Mouse (Mus musculus) induced T-regulatory cell, adult 2 months (primary cell): ENCODE measurements around the gene Tm4sf19.

Experiments used
- DNase-seq: peaks from one replicate; pipeline ENCODE4 v3.0.0-alpha.2; 2012; ENCODE audit warnings: low read depth

Tm4sf19 gene

DNA sequence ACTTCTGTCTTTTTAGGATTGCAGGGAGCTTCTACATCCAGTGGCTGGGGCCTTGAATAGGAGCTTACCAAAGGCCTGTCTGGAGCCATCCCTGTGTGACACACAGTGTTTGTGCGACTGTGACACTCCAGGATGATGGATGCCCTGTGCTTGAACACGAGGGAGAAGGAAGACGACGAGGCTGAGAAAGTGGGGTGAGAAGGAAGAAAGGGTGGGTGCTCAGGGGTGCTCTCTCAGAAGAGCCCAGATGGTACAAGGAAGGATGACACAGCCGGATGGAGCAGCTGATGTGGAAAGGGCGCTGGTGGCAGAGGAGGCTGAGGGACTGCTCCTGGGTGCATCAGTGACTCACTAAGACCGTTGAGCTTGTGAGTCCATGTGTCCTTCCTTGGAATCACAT is at the start of gene Tm4sf19:
Tm4sf19 (plus strand) TSS at position 240 of the 400 bp plus-strand sequence.
- no peak for DNase-seq

DNA sequence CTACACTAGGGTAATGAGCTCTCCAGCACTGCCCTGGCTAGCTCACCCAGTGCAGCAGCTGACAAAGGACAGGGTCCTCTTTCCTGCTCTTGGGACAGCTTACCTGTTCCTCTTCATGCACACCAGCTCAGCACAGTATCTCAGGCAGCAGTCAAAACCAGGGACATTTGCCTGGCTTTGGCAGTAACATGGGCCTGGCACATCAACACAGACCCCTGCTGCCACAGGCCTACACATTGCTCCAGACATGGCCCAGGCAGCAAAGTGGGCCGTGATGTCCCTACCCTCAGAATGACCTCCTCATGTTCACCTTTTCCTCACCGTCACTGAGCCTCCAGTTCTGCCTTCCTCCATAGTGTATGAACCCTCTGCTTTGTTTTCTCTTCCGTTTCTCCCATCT is 49.5 kb upstream of the Tm4sf19 start:
- DNase-seq = no peak

- DNase-seq = no peak
Measured at GRCm38 (mm10) chr16:32363530-32363929, 36.8 kb upstream of the Tm4sf19 start.

DNA sequence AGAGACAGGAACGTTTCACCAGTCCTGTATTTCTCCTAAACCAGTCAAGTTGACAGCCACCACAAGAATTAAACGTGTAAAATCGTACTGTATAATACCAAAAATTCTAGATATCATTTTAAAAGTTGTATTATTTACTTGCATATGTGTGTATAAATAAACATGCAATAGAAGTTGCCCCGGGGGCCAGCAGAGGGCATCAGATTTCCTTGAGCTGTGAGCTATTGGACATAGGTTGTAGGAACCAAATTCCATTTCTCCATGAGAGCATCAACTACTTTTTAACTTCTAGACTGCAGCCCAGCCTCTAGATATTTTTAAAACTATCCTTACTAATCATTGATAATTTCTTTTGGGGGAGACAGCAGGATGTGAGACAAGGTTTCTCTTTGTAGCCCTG is 29.0 kb upstream of the Tm4sf19 start:
- DNase-seq = peak; percentile 37

GRCm38 (mm10) chr16:32379575-32379974 is 20.7 kb upstream of the Tm4sf19 start:
- DNase-seq = no peak

DNA sequence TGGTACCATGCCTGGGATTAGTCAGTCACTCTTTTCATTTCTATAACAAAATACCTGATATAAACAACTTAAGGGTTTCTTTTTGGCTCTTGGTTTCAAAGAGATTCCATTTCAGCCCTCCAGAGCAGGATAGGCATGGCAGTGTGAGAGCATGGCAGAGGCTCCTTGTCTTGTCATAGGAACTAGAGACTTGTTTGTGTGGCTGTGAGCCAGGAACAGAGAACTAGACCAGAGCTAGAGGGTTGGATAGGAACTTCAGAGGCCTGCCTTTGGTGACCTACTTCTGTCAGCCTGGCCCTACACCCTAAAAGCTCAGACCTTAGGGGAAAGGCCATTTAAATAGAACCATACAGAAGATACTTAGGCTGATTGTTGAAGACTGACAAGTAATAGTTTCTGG is 17.4 kb upstream of the Tm4sf19 start:
- no peak for DNase-seq

DNA sequence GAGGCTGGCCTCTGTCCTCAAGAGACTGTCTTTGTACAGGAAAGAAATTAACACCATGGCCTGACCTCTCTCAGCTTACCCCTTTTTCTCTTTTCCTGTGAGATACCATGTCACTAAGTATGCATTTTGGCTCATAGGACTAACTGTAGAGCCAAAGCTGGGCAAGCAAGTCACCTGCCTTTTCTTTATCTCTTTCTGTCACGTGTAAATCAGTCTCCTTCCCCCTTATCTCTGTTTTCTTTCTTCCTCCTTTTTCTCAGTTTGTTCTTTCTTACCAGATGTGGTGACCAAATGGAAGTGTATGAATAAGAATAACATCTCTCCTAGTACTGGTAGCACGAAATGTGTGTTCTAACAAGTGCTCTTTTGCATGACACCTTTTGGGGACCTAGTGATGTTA is 15.4 kb upstream of the Tm4sf19 start:
- no peak for DNase-seq

DNA sequence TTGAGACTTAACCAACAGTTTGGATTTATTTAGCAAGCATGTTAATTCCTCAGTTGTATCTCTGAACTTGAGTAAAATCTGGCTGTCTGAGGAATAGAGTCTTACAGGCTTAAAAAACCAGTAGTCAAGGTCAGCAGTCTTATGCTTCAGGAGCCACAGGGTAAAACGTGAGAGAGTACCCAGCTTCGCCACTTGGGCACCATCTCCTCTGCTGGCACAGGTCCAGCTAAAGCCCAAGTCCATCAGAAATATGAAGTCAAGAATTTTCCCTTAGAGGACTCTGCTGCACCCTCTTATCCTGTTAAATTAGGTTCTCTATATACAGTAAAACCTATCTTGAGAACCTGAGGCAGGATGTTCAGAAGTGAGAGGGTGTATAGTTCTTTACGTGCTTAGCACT is 13.5 kb upstream of the Tm4sf19 start:
- no peak for DNase-seq

GRCm38 (mm10) chr16:32389049-32389448 is 11.3 kb upstream of the Tm4sf19 start:
- DNase-seq = no peak

GRCm38 (mm10) chr16:32389841-32390240 is 10.5 kb upstream of the Tm4sf19 start:
- no peak for DNase-seq

- DNase-seq = no peak
Measured at GRCm38 (mm10) chr16:32390882-32391281, 9.4 kb upstream of the Tm4sf19 start.

GRCm38 (mm10) chr16:32395679-32396540 is 4.4 kb upstream of the Tm4sf19 start:
- no peak for DNase-seq

DNA sequence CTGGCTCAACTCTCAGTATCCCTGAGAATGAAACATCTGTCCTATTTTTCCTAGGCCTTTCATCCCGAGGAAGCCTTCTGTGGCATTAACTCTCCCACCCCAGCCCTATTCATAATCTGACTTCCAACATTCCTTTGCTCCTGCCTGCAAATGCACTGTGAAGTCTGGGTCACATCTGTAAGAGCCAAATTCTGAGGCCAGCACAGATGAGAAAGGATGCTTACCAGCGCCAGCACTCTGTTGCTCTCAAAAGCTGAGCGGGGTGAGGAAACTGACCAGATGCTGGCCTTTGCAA is 3.8 kb upstream of the Tm4sf19 start:
- DNase-seq = no peak

- no peak for DNase-seq
Measured at GRCm38 (mm10) chr16:32398206-32398605, 2.1 kb upstream of the Tm4sf19 start.

- DNase-seq = peak; percentile 36
Measured at GRCm38 (mm10) chr16:32401335-32401965, 1.1 kb downstream of the Tm4sf19 start.

- DNase-seq = no peak
Measured at GRCm38 (mm10) chr16:32402818-32403217, 2.5 kb downstream of the Tm4sf19 start.

DNA sequence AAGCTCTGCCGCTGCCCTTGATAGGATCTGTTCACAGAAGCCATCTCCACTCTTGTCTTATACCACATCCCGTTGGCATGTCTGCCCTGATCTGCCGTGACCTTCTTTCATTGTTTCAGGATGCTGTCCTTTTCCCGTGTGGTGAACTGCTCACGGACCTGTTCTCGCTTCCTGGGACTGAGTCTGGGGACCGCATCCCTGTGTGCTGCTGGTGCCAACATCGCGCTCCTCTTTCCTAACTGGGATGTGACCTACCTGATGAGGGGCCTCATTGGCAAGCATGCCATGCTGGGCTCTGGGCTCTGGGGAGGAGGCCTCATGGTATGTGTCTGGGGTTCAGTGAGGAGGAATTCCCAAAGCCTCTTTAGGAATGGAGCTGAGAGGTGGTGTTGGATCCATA is 5.4 kb downstream of the Tm4sf19 start:
- no peak for DNase-seq

GRCm38 (mm10) chr16:32406671-32407070 is 6.4 kb downstream of the Tm4sf19 start:
- DNase-seq = no peak

- no peak for DNase-seq
Measured at GRCm38 (mm10) chr16:32407730-32408129, 7.4 kb downstream of the Tm4sf19 start.

DNA sequence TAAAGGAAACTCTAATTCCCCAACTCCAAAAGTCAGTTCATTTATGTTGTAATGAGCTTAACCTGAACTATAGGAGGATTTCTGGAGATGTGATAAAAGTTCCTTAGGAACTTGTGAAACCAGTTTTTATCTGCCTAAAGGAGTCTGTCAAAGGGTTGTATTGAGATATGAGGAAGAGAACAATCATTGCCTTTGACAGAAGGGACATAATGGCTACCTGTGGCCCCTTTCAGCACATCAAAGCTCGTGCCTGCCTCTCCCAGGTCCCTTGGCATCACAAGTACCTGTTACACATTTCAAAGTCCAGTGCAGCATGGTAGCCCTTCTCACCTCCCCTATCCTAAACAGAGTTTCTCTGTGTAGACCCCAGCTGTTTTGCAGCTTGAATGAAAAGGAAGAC is 17.2 kb downstream of the Tm4sf19 start:
- DNase-seq = no peak

DNA sequence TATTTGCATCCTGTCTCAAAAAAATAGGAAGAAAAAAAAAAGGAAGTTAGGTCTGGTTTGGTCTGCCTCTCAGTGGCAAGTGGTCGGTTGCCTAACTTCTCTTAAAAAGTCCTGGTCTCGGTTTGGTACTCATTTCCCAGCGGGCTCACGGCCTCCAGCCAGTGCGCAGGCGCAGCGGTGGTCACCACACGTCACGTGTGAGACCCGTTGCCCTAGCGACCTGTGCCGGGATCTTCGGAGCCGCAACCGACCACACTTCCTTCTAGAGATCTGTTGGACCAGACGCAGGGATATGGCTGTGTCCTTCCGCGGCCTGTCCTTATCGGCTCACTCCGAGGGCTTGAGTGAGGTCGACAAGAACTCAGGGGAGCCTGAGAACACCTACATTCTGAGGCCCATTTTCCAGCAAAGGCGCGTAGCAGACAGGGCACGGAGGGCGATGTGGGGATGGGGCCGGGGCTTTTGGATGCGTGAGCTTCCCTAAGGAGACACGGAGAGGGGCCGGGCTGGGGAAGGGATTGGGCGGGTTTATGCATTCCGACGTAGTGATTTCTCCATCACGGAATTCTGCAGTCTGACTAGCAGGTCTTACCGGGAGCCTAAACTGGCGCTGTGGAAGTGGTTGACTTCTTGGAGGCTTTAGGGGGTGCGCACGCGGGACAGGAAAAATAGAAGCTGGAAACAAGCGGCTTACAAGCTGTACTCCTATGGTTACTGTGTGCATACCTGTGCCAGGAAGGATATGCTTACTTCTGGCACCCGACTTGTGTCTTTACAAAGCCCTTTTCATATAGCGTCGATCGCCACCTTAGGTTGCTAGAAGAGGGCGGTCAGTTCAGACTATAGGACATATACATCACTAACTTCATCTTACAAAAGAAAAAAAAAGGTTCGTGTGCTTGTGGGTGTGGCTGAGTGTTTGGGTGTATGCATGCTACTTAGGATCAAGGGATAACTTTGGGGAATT is 19.5 kb downstream of the Tm4sf19 start, which contains the start of gene Tctex1d2:
Tctex1d2 (plus strand) TSS at position 186 of the 967 bp plus-strand sequence.
- peak; percentile 94 for DNase-seq

- DNase-seq = no peak
Measured at GRCm38 (mm10) chr16:32427506-32427905, 27.2 kb downstream of the Tm4sf19 start.
